In genomic region chr11:114791891-114792411, GRCm38 (mm10) we compare ENCODE assay signal across 8 mouse cellular contexts. TPM values are rescaled to one million over a fixed set of nuclear protein-coding genes. Genes with fewer than 3 reads are reported as not detected.
A peak's percentile ranks its signal among the peaks of the same experiment; 100 is the strongest.
DNase-seq lines count a peak whose midpoint lies in the region; ATAC-seq lines count a peak whose summit lies in the region.

No protein-coding gene starts in this region.

- ATAC-seq in heart, embryonic 16.5 days (replicated peaks; ENCODE audit: extremely low read depth, insufficient read depth, low FRiP score): no peak
- ATAC-seq in limb, embryonic 15.5 days (ENCODE audit: insufficient number of reproducible peaks, low FRiP score, low TSS enrichment, low read depth): no peak
- no peak for ATAC-seq in granulocyte monocyte progenitor cell, adult 5-6 weeks (replicated peaks; ENCODE audit: poor library complexity, severe bottlenecking)

- peaks cover 7% of the 10 kb centered on the region for H3K4me1 ChIP-seq in heart, embryonic 16.5 days (ENCODE audit: control insufficient read depth, insufficient read depth, low read length)
- peaks cover 41% of the 10 kb centered on the region for H3K4me1 ChIP-seq in limb, embryonic 15.5 days

- peak overlapping the region; percentile 41 for H3K4me3 ChIP-seq in heart, embryonic 16.5 days (ENCODE audit: low read length)
- peak overlapping the region; percentile 42 for H3K4me3 ChIP-seq in limb, embryonic 15.5 days

- peak; percentile 42 for DNase-seq in layer of hippocampus, adult 9-11 months
- DNase-seq in layer of hippocampus, postnatal 36 days: no peak
- DNase-seq in cerebellum, postnatal 10 days: peak; percentile 81 to 82
- peak; percentile 58 for DNase-seq in right cerebral cortex, adult 18-20 months
- DNase-seq in thymus, postnatal 25 days: no peak

- H3K4me2 ChIP-seq in heart, embryonic 16.5 days (ENCODE audit: low read depth, low read length): peak overlapping the region; percentile 67
- H3K4me2 ChIP-seq in limb, embryonic 15.5 days: peak overlapping the region; percentile 88

- no peaks in the 10 kb centered on the region for H3K9me3 ChIP-seq in heart, embryonic 16.5 days (replicated peaks; ENCODE audit: control insufficient read depth, low read length)
- H3K9me3 ChIP-seq in limb, embryonic 15.5 days: no peaks in the 10 kb centered on the region

- no peak overlapping the region for H3K27ac ChIP-seq in heart, embryonic 16.5 days (ENCODE audit: low read length)
- no peak overlapping the region for H3K27ac ChIP-seq in limb, embryonic 15.5 days

- no peaks in the 10 kb centered on the region for H3K36me3 ChIP-seq in heart, embryonic 16.5 days (ENCODE audit: control insufficient read depth, insufficient read depth)
- no peaks in the 10 kb centered on the region for H3K36me3 ChIP-seq in limb, embryonic 15.5 days

- 1% methylated on average over 58 of the region's 59 CpGs for WGBS in heart, embryonic 16.5 days
- WGBS in limb, embryonic 15.5 days: under 1% methylated on average over 55 of the region's 59 CpGs

- peaks cover 70% of the 10 kb centered on the region for H3K27me3 ChIP-seq in heart, embryonic 16.5 days (ENCODE audit: control insufficient read depth, insufficient read depth, low read length)
- H3K27me3 ChIP-seq in limb, embryonic 15.5 days: peaks cover 88% of the 10 kb centered on the region

- no peak overlapping the region; the same call in 1 of the 2 replicates for H3K9ac ChIP-seq in heart, embryonic 16.5 days (ENCODE audit: low read length)
- H3K9ac ChIP-seq in limb, embryonic 15.5 days: no peak overlapping the region

RNA-seq across cellular contexts. Expression of gene Btbd17, which starts 3.8 kb away (rescaled TPM):
- total RNA-seq in layer of hippocampus, postnatal 36 days (2021): 10 to 100 TPM; 24.1 to 24.6 TPM
- not detected in 2 replicates for polyA plus RNA-seq in heart, embryonic 16.5 days (2015; fragmentation: Nextera tagmentation; extraction: Ambion mirVana)
- 0.86 and 1.7 TPM in 2 replicates for polyA plus RNA-seq in limb, embryonic 15.5 days (2015; fragmentation: Nextera tagmentation; extraction: Ambion mirVana)
- total RNA-seq in granulocyte monocyte progenitor cell, adult 5-6 weeks (2014; fragmentation: Nextera tagmentation): 0.54 TPM in 1 of 2 replicates, not detected in the other
- total RNA-seq in granulocyte monocyte progenitor cell, adult 5-6 weeks (2017): not detected in 2 replicates

RNA-seq across cellular contexts. Expression of gene Gpr142, which starts 6.8 kb away (rescaled TPM):
- total RNA-seq in layer of hippocampus, postnatal 36 days (2021): not detected
- polyA plus RNA-seq in heart, embryonic 16.5 days (2015; fragmentation: Nextera tagmentation; extraction: Ambion mirVana): not detected in 2 replicates
- polyA plus RNA-seq in limb, embryonic 15.5 days (2015; fragmentation: Nextera tagmentation; extraction: Ambion mirVana): not detected in 2 replicates
- not detected in 2 replicates for total RNA-seq in granulocyte monocyte progenitor cell, adult 5-6 weeks (2014; fragmentation: Nextera tagmentation)
- not detected in 2 replicates for total RNA-seq in granulocyte monocyte progenitor cell, adult 5-6 weeks (2017)

RNA-seq across cellular contexts. Expression of gene Kif19a, which starts 26.8 kb away (rescaled TPM):
- total RNA-seq in layer of hippocampus, postnatal 36 days (2021): 1 to 10 TPM; 4.0 to 6.1 TPM
- 0.16 and 0.25 TPM in 2 replicates for polyA plus RNA-seq in heart, embryonic 16.5 days (2015; fragmentation: Nextera tagmentation; extraction: Ambion mirVana)
- 0.15 and 0.17 TPM in 2 replicates for polyA plus RNA-seq in limb, embryonic 15.5 days (2015; fragmentation: Nextera tagmentation; extraction: Ambion mirVana)
- 1.3 TPM in 1 of 2 replicates, not detected in the other for total RNA-seq in granulocyte monocyte progenitor cell, adult 5-6 weeks (2014; fragmentation: Nextera tagmentation)
- not detected in 2 replicates for total RNA-seq in granulocyte monocyte progenitor cell, adult 5-6 weeks (2017)

RNA-seq across cellular contexts. Expression of gene Gprc5c, which starts 59.0 kb away (rescaled TPM):
- 1 to 10 TPM; 3.6 to 5.1 TPM for total RNA-seq in layer of hippocampus, postnatal 36 days (2021)
- 14.5 and 15.4 TPM in 2 replicates for polyA plus RNA-seq in heart, embryonic 16.5 days (2015; fragmentation: Nextera tagmentation; extraction: Ambion mirVana)
- 38.6 and 41.0 TPM in 2 replicates for polyA plus RNA-seq in limb, embryonic 15.5 days (2015; fragmentation: Nextera tagmentation; extraction: Ambion mirVana)
- not detected in 2 replicates for total RNA-seq in granulocyte monocyte progenitor cell, adult 5-6 weeks (2014; fragmentation: Nextera tagmentation)
- not detected in 2 replicates for total RNA-seq in granulocyte monocyte progenitor cell, adult 5-6 weeks (2017)

Comparison
In these comparisons a context has a peak if more than half of its experiments do, and no peak if none do; other contexts are left out.
1. DNase-seq: peak in layer of hippocampus, adult 9-11 months (single experiment), cerebellum, postnatal 10 days (2 of 2) and right cerebral cortex, adult 18-20 months (single experiment); none in layer of hippocampus, postnatal 36 days (0 of 2) and thymus, postnatal 25 days (single experiment).
2. RNA of gene Btbd17, which starts 3.8 kb away (total RNA-seq): 24.1 to 24.6 TPM in layer of hippocampus, postnatal 36 days; 0.54 TPM in granulocyte monocyte progenitor cell, adult 5-6 weeks; every median in the first group is over 10 times any median in the second.